Mouse (Mus musculus) skeletal muscle tissue, postnatal 0 days (tissue): Measurements from ENCODE around the gene Tkt. TPM values are rescaled to one million over a fixed set of nuclear protein-coding genes. Genes with fewer than 3 reads are reported as not detected.

Source experiments
- microRNA-seq, 2 experiments: library from miRNA; unstranded; fragments of <30 nt; microRNA quantifications; one replicate each; pipeline ENCODE4; 2016
- polyA plus RNA-seq: library from polyadenylated mRNA; unstranded; fragments of >200 nt; fragmentation: Nextera tagmentation; extraction: Ambion mirVana; gene quantifications from 2 replicates; pipeline ENCODE4 v1.2.1, GENCODE M21; 2015

The Tkt gene
- polyA plus RNA-seq: 31.3 and 57.0 TPM in 2 replicates

GRCm38 (mm10) chr14:30548131-30548720, at the start of gene Tkt:
Gene Tkt (plus strand): TSS chr14:30548359.

Small RNA genes within 50 kb of the gene (microRNA-seq; reads per million reads assigned to microRNA genes)
- 1.9 to 2.4 reads per million in 2 experiments for gene Mir3076

Other genes starting within 250 kb of the Tkt start
- 6.1 and 7.0 TPM in 2 replicates for gene Dcp1a, start 68.8 kb upstream of the Tkt start, polyA plus RNA-seq
- gene Cacna1d, start 56.9 kb upstream of the Tkt start, polyA plus RNA-seq: 0.56 and 0.62 TPM in 2 replicates
- 24.4 and 25.4 TPM in 2 replicates for gene Prkcd, start 77.9 kb downstream of the Tkt start, polyA plus RNA-seq
- gene Rft1, start 106.0 kb downstream of the Tkt start, polyA plus RNA-seq: 7.1 and 8.5 TPM in 2 replicates
- 6.0 and 7.3 TPM in 2 replicates for gene Sfmbt1, start 166.5 kb downstream of the Tkt start, polyA plus RNA-seq